Mouse (Mus musculus) limb, embryonic 13.5 days (tissue): Measurements from ENCODE around the gene Rab8b. TPM values are rescaled to one million over a fixed set of nuclear protein-coding genes. Genes with fewer than 3 reads are reported as not detected.
A peak's percentile ranks its signal among the peaks of the same experiment; 100 is the strongest.
"Not testable (repeated sequence)": the region's sequence is repeated elsewhere in the genome, so short reads cannot be mapped to it uniquely, and the experiment has no call there.

Experiments used
- ATAC-seq: fragments of 200-750 bp; cut with Nextera tagmentation; 2 replicates; pipeline ENCODE4 v1.8.0; 2017; ENCODE audit warnings: low read depth, moderate number of reproducible peaks, moderate TSS enrichment; ENCODE audit not compliant: low FRiP score
- H3K27ac ChIP-seq: fragments of 300-500 bp; sonication (generic); 2 replicates; pipeline ENCODE4 v1.5.1; 2015; ENCODE audit warnings: inconsistent platforms, mild to moderate bottlenecking, moderate library complexity
- H3K27me3 ChIP-seq: fragments of 300-500 bp; sonication (generic); 2 replicates; pipeline ENCODE4 v1.6.1; 2015; ENCODE audit warnings: mild to moderate bottlenecking, inconsistent platforms
- H3K36me3 ChIP-seq: fragments of 300-500 bp; sonication (generic); 2 replicates; pipeline ENCODE4 v1.6.1; 2015; ENCODE audit warnings: inconsistent platforms, mild to moderate bottlenecking, moderate library complexity
- H3K4me1 ChIP-seq: fragments of 300-500 bp; sonication (generic); 2 replicates; pipeline ENCODE4 v1.6.1; 2015; ENCODE audit warnings: inconsistent platforms
- H3K4me2 ChIP-seq: fragments of 300-500 bp; sonication (generic); replicated peaks from 2 replicates; pipeline ENCODE4 v1.6.1; 2015; ENCODE audit warnings: inconsistent platforms, mild to moderate bottlenecking, moderate library complexity
- H3K4me3 ChIP-seq: fragments of 300-500 bp; sonication (generic); 2 replicates; pipeline ENCODE4 v1.5.1; 2015; ENCODE audit warnings: moderate library complexity, mild to moderate bottlenecking, inconsistent platforms
- H3K9ac ChIP-seq: fragments of 300-500 bp; sonication (generic); 2 replicates; pipeline ENCODE4 v1.6.1; 2015; ENCODE audit warnings: mild to moderate bottlenecking, inconsistent platforms
- H3K9me3 ChIP-seq: fragments of 300-500 bp; sonication (generic); 2 replicates; pipeline ENCODE4 v1.6.1; 2016; ENCODE audit warnings: inconsistent platforms
- WGBS: fragments of 180-500 bp; shearing (Covaris S2); methylation state at CpG from one replicate; pipeline ENCODE4 v1.1.7; 2015; 5-methylcytosine and 5-hydroxymethylcytosine counted together
- polyA plus RNA-seq: library from polyadenylated mRNA; unstranded; fragments of >200 nt; fragmentation: Nextera tagmentation; extraction: Ambion mirVana; gene quantifications from 2 replicates; pipeline ENCODE4 v1.2.1, GENCODE M21; 2015

Gene Rab8b
- polyA plus RNA-seq, 1 experiment from 2014 or later: 18.4 TPM

DNA sequence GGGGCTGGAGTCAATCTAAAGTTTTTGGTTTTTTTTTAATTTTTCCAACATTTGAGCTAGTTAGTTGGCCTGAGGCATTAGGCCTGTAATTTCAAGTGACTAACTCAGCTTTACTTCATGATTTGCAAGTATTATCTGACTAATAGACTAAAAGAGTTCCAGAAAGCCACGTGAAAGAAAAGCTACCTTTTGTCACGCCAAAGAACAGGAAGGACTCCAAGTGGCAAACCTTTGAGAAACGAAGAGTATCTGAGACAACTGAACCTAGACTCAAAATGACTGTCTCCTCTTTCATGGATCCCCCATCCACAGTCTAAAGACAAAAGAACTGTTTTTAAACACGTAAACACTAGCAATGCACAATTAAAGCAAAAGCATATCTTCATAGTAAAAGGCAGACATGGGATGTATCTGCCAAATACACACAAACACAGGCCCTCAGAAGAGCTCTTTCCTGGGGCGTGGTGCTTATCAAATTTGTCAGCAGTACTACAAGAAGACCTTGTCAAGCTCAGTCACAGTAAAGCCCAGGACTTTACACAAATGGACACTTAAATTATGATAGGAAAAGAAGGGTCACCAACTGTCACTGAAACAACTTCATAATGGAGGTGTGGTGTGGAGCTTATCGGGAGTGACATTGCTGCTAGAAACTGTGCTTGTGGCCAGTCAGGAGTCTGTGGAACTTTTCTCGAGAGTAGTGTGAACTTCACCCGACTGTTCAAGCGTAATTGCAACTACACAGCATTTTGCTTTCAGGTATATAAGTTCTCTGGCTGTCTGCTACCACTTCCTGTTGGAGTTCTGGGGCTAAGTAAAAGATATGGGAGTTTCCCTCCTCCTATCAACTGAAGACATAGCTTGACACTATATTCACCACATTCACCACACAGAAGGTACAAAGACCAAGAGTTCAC lies 3.4 kb downstream of the Rab8b start:
- H3K36me3 ChIP-seq: no peaks in the 10 kb centered on the region; the same call in 1 of the 2 replicates
- ATAC-seq: no peak
- H3K9ac ChIP-seq: no peak overlapping the region
- H3K4me1 ChIP-seq: peaks cover 21% of the 10 kb centered on the region
- H3K4me3 ChIP-seq: no peak overlapping the region
- H3K27me3 ChIP-seq: no peaks in the 10 kb centered on the region
- no peak overlapping the region for H3K4me2 ChIP-seq
- WGBS: 86% methylated on average over 9 of the region's 9 CpGs
- H3K9me3 ChIP-seq: no peaks in the 10 kb centered on the region
- H3K27ac ChIP-seq: no peak overlapping the region

DNA sequence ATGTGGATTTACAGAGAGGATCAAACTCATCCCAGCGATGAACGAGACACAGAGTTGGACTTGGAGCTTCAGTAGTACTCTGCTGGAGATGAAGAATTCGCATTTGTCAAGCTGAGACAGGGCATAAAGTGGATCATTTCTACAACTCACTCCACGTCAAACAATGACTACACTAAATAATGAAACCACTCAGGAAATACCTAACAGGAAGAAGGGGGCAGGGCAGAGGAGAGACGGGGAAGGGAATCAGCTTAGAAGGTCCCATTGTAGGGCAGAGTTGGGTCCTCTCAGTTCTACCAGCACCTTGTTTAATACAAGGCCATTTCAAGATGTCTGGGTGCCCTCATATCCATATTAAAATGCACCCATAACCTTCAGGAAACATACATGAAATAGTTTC lies 4.1 kb downstream of the Rab8b start:
- Histone ChIP-seq H3K4me2 (no peak overlapping the region), H3K27ac (no peak overlapping the region), H3K9ac (no peak overlapping the region), H3K27me3 (no peaks in the 10 kb centered on the region), H3K4me1 (peaks cover 16% of the 10 kb centered on the region), H3K4me3 (no peak overlapping the region), H3K9me3 (no peaks in the 10 kb centered on the region), H3K36me3 (no peaks in the 10 kb centered on the region; the same call in 1 of the 2 replicates)
- 85% methylated on average over 5 of the region's 5 CpGs for WGBS
- no peak for ATAC-seq

DNA sequence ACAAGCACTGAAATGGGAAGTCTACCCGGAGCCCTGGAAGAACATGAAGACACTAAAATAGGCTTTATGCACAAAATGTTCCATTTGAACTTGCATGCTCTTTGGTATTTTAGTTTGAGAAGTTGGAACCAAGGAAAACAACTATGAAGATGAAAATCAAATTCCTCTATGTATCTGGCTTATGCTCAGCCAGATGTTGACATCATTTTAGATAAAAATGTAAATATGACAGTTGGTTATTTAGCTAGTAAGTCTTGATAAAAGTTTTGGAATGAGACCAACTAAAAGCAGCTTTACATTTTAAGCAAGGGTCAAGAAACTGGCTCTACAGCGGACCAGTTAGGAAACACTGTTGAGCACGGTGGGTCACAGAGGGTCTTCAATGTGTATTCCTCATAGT lies 4.9 kb downstream of the Rab8b start:
- no peak overlapping the region for H3K9ac ChIP-seq
- H3K27ac ChIP-seq: no peak overlapping the region
- no peaks in the 10 kb centered on the region for H3K9me3 ChIP-seq
- no peak overlapping the region for H3K4me3 ChIP-seq
- no peak overlapping the region for H3K4me2 ChIP-seq
- H3K36me3 ChIP-seq: no peaks in the 10 kb centered on the region; the same call in 1 of the 2 replicates
- 97% methylated on average over 3 of the region's 3 CpGs for WGBS
- no peaks in the 10 kb centered on the region for H3K27me3 ChIP-seq
- ATAC-seq: no peak
- H3K4me1 ChIP-seq: peaks cover 16% of the 10 kb centered on the region

DNA sequence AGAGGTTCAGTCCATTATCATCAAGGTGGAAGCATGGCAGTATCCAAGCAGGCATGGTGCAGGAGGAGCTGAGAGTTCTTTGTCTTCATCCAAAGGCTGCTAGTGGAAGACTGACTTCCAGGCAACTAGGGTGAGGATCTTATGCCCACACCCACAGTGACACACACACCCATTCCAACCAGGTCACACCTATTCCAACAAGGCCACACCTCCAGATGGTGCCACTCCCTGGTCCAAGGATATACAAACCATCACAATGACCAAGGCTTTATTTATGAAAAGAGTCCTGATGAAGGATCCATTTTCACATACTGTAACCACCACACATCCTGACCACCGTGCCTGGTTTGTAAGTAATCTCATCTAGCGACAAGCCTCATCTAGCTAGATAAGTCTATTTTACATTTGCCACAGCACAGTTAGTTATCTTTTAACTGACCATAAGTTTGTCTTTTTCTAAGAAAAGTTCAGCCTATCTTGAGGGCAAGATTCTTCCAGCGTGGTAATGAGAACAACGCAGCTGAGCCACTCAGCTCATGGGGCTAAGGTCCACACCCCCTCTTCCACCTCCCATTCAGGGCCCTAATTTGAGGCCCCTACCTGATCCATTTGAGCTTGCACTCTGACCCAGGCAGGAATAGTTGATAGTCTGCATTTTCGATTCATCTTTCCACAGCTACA lies 6.1 kb downstream of the Rab8b start:
- H3K27ac ChIP-seq, H3K4me2 ChIP-seq, ATAC-seq, H3K9ac ChIP-seq, H3K36me3 ChIP-seq, H3K27me3 ChIP-seq, H3K9me3 ChIP-seq, H3K4me3 ChIP-seq: not testable (repeated sequence)
- 92% methylated on average over 5 of the region's 5 CpGs for WGBS
- peaks cover 13% of the 10 kb centered on the region for H3K4me1 ChIP-seq

DNA sequence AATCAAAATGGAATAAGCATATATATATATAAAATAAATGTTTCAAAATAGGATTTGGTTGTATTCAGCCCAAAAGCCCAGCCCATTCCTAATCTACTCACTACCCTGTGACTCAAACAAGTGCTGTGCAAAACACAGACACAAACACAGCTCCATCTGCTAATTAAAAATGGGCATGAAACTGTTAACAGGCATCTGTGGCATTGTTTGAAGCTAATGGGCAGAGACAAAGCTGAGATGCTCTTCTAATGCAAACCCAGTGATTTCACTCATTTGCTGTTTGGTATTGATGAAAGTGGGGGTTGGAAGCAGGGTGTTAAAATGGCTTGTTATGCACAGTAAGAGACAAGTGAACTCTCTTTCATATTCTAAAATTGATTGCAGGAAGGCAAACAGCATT lies 7.2 kb downstream of the Rab8b start:
- Histone ChIP-seq H3K9me3 (no peaks in the 10 kb centered on the region), H3K4me1 (peaks cover 4% of the 10 kb centered on the region), H3K27me3 (no peaks in the 10 kb centered on the region), H3K36me3 (no peaks in the 10 kb centered on the region; the same call in 1 of the 2 replicates), H3K4me3 (no peak overlapping the region), H3K9ac (no peak overlapping the region), H3K4me2 (no peak overlapping the region), H3K27ac (no peak overlapping the region)
- no peak for ATAC-seq

DNA sequence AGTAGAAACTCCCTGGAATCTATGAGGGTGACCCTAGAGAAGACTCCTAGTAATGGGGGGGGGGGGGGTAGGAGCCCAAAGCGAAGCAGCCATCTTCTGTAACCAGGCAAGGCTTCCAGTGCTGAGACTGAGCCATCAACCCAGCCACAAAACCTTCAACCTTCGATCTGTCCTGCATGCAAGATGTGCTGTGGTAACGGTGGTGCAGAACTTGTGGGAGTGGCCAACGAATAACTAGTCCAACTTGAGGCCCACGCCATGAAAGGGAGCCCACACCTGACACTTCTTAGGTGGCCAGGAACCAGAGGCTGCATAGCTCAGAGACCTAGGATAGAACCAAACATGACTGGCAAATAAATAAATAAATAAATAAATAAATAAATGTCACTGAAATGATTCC lies 8.8 kb downstream of the Rab8b start:
- Histone ChIP-seq H3K36me3 (no peaks in the 10 kb centered on the region; the same call in 1 of the 2 replicates), H3K27me3 (no peaks in the 10 kb centered on the region), H3K4me1 (peaks cover 11% of the 10 kb centered on the region), H3K9ac (no peak overlapping the region), H3K27ac (no peak overlapping the region), H3K9me3 (no peaks in the 10 kb centered on the region), H3K4me3 (no peak overlapping the region), H3K4me2 (no peak overlapping the region)
- 89% methylated on average over 5 of the region's 5 CpGs for whole genome bisulfite sequencing
- no peak for ATAC-seq

DNA sequence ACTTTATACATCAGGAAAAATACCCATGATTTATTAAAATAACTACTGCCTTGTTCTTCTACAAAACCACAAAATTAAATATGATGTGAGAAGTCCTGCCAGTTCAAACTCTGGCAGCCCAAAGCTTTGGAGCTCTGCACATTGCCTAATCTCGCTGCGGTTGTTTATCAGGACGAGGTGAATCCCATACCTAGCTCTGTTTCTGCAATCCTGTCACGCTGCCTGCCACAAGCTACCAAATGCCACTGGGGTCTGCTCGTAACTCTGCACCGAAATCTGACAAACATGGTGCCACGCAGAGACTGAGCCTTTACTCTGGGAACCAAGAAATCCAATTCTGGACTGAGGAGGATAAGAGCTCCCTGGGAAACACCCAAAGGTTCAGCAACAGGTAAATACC lies 9.6 kb downstream of the Rab8b start:
- no peak overlapping the region for H3K4me3 ChIP-seq
- WGBS: 74% methylated on average over 7 of the region's 7 CpGs
- H3K9me3 ChIP-seq: no peaks in the 10 kb centered on the region
- H3K4me1 ChIP-seq: peaks cover 11% of the 10 kb centered on the region
- H3K9ac ChIP-seq: no peak overlapping the region
- ATAC-seq: no peak
- no peaks in the 10 kb centered on the region; the same call in 1 of the 2 replicates for H3K36me3 ChIP-seq
- H3K4me2 ChIP-seq: no peak overlapping the region
- H3K27me3 ChIP-seq: no peaks in the 10 kb centered on the region
- H3K27ac ChIP-seq: no peak overlapping the region

DNA sequence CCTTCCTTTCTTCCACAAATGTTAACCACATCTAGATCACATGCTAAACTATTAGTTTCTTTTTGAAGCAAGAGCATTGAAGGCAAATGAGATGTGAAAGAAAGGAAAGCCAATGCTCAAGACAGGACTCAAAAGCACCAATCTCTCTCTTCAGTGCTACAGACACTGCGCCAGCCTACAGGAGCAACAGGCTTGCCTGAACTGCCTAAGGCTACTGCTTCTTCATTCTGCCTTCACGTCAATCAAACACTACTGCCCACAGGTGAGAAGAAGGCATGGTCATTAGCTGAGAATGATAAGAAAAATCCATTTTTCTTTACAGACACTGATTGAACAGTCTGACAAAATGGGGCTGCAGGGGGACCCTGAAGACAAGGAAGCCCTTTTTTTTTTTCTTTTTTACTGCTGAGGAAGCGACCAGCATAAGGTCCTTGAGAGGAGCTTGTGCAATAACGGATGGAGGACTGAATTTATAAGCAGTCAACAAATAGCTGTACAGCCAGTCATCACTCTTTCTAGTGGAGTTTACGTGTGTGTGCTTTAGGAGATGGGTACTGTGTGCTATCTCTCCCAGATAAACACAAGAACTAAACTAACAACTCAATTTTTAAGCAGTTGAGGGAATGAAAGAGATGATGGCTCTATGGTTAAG lies 11.6 kb downstream of the Rab8b start:
- Histone ChIP-seq H3K9me3 (no peaks in the 10 kb centered on the region), H3K4me2 (no peak overlapping the region), H3K4me1 (peaks cover 11% of the 10 kb centered on the region), H3K9ac (no peak overlapping the region), H3K27me3 (no peaks in the 10 kb centered on the region), H3K4me3 (no peak overlapping the region), H3K27ac (no peak overlapping the region), H3K36me3 (peaks cover 4% of the 10 kb centered on the region)
- 89% methylated on average over 5 of the region's 5 CpGs for WGBS
- no peak for ATAC-seq

DNA sequence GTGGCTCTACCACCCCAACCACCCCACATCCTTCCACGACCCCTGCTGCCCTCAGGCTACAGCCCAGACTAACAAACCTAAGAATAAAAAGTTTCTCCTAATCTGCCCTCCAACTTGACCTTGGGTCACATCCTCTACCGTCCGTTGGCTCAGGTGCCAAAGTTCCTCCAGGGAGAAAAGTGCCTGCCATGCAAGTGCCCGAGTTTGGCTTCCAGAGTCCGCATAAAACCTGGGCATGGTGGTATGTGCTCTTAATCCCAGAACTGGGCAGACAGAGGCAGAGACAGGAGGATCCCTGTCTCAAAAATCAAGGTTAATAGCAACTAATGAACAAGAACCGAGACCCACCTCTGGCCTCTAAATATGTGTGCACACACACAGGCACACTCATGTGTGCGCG lies 12.4 kb downstream of the Rab8b start:
- Histone ChIP-seq H3K9me3 (no peaks in the 10 kb centered on the region), H3K9ac (no peak overlapping the region), H3K27me3 (no peaks in the 10 kb centered on the region), H3K36me3 (peaks cover 4% of the 10 kb centered on the region; the same call in 1 of the 2 replicates), H3K4me2 (no peak overlapping the region), H3K27ac (no peak overlapping the region), H3K4me1 (peaks cover 11% of the 10 kb centered on the region), H3K4me3 (no peak overlapping the region)
- WGBS: 87% methylated on average over 8 of the region's 8 CpGs
- ATAC-seq: no peak

DNA sequence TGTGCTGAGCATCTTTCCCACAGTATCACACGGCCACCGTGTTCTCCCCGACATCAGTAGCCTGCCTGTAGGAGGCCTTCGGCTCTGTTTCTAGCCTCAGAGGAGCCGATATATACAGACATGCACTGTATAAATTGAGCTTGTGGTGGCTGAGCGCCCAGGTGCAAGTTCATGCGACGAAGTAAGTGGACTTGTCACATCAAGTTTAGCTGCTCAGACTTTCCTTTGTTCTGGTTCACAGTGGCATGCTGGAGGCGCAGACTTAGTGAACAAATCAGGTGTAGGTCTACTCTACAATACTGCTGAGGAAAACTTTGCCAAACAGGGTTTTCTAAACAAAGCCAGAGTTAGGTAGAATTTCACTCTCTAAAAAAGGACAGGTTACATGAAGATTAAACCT lies 13.5 kb downstream of the Rab8b start:
- no peak overlapping the region for H3K4me3 ChIP-seq
- H3K9me3 ChIP-seq: no peaks in the 10 kb centered on the region
- 77% methylated on average over 9 of the region's 9 CpGs for WGBS
- no peak for ATAC-seq
- peaks cover 11% of the 10 kb centered on the region for H3K4me1 ChIP-seq
- H3K27ac ChIP-seq: no peak overlapping the region
- 0 out of 2 replicates have a peak overlapping the region, but pooled peaks have one; percentile 19 for H3K9ac ChIP-seq
- no peak overlapping the region for H3K4me2 ChIP-seq
- H3K27me3 ChIP-seq: no peaks in the 10 kb centered on the region
- H3K36me3 ChIP-seq: peaks cover 4% of the 10 kb centered on the region; the same call in 1 of the 2 replicates

DNA sequence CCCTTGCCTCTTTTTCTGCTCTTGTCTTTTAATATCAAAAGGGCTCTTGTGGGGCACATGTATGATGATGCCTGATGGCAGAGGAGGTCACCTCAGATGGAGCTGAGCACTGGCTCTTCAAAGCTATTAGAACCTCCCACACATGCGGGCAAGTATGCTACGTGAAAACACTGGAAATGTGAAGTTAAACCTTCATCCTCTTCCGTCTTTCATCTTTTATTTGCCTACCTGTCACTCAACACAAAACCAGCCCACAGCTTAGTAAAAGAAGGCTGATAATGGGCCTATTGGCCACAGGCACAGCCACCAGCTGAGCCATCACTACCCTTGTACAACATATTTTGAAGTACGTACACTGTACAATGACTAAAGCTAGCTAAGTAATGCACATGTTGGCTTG lies 20.0 kb downstream of the Rab8b start:
- no peak for ATAC-seq
- no peaks in the 10 kb centered on the region for H3K9me3 ChIP-seq
- no peak overlapping the region for H3K9ac ChIP-seq
- no peaks in the 10 kb centered on the region for H3K27me3 ChIP-seq
- H3K4me2 ChIP-seq: no peak overlapping the region
- no peak overlapping the region for H3K4me3 ChIP-seq
- peaks cover 4% of the 10 kb centered on the region; the same call in 1 of the 2 replicates for H3K36me3 ChIP-seq
- H3K27ac ChIP-seq: no peak overlapping the region
- WGBS: 83% methylated on average over 4 of the region's 4 CpGs
- H3K4me1 ChIP-seq: peaks cover 10% of the 10 kb centered on the region

DNA sequence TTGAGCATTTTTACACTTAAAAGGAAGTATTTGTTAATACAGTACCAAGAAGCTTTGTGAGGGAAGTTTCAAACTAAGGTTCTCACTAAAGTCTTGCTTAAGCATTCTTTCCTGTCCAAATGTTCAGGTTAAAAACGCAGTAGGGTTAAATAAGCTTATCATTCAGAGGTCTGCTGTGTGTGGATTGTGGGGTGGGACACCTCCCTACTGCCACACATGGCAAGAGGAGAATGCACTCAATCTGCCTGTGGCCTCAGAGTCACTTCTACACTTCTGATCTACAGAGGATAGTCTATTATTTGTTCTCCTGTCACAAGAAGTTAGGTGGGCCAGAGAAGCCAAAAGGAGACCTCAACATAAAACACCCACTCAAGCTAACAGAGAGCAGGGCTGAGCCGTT lies 20.4 kb downstream of the Rab8b start:
- H3K9me3 ChIP-seq: no peaks in the 10 kb centered on the region
- H3K4me1 ChIP-seq: peaks cover 10% of the 10 kb centered on the region
- H3K36me3 ChIP-seq: peaks cover 4% of the 10 kb centered on the region; the same call in 1 of the 2 replicates
- WGBS: 86% methylated on average over 2 of the region's 2 CpGs
- no peak overlapping the region for H3K4me3 ChIP-seq
- H3K9ac ChIP-seq: no peak overlapping the region
- ATAC-seq: no peak
- no peak overlapping the region for H3K27ac ChIP-seq
- no peaks in the 10 kb centered on the region for H3K27me3 ChIP-seq
- no peak overlapping the region for H3K4me2 ChIP-seq
